Mouse (Mus musculus): ENCODE data around the gene Prss50.

Gene Prss50

GRCm38 (mm10) chr9:110874660-110875191 is 17.0 kb downstream of the Prss50 start:
- no peak for DNase-seq (ENCODE audit: low spot score)

- no peak for DNase-seq (ENCODE audit: low spot score)
Measured at GRCm38 (mm10) chr9:110875288-110875695, 17.5 kb downstream of the Prss50 start.

- DNase-seq (ENCODE audit: low spot score) = no peak
Measured at GRCm38 (mm10) chr9:110877353-110877752, 19.6 kb downstream of the Prss50 start.

- DNase-seq (ENCODE audit: low spot score) = no peak
Measured at GRCm38 (mm10) chr9:110877888-110878287, 20.1 kb downstream of the Prss50 start.

- DNase-seq (ENCODE audit: low spot score) = no peak
Measured at GRCm38 (mm10) chr9:110879191-110879920, 21.6 kb downstream of the Prss50 start, which contains the start of gene Als2cl. Als2cl (plus strand) TSS chr9:110879870.

- DNase-seq (ENCODE audit: low spot score) = peak; percentile 44
Measured at GRCm38 (mm10) chr9:110879998-110880561, 22.3 kb downstream of the Prss50 start, which contains the start of gene Tmie. Tmie (minus strand) TSS chr9:110880113.

- DNase-seq (ENCODE audit: low spot score) = no peak
Measured at GRCm38 (mm10) chr9:110880772-110881171, 23.0 kb downstream of the Prss50 start.

GRCm38 (mm10) chr9:110881953-110882352 is 24.2 kb downstream of the Prss50 start:
- DNase-seq (ENCODE audit: low spot score) = no peak

GRCm38 (mm10) chr9:110887388-110888303 is 29.9 kb downstream of the Prss50 start:
- peak; percentile 39 for DNase-seq (ENCODE audit: low spot score)

- no peak for DNase-seq (ENCODE audit: low spot score)
Measured at GRCm38 (mm10) chr9:110888935-110889334, 31.2 kb downstream of the Prss50 start.

- no peak for DNase-seq (ENCODE audit: low spot score)
Measured at GRCm38 (mm10) chr9:110890026-110890783, 32.4 kb downstream of the Prss50 start.

- DNase-seq (ENCODE audit: low spot score) = no peak
Measured at GRCm38 (mm10) chr9:110891077-110891828, 33.5 kb downstream of the Prss50 start.

- DNase-seq (ENCODE audit: low spot score) = no peak
Measured at GRCm38 (mm10) chr9:110892552-110892951, 34.8 kb downstream of the Prss50 start.

- DNase-seq (ENCODE audit: low spot score) = no peak
Measured at GRCm38 (mm10) chr9:110893429-110893828, 35.7 kb downstream of the Prss50 start.

- DNase-seq (ENCODE audit: low spot score) = no peak
Measured at GRCm38 (mm10) chr9:110895507-110895906, 37.7 kb downstream of the Prss50 start.

GRCm38 (mm10) chr9:110895994-110896393 is 38.2 kb downstream of the Prss50 start:
- no peak for DNase-seq (ENCODE audit: low spot score)

- no peak for DNase-seq (ENCODE audit: low spot score)
Measured at GRCm38 (mm10) chr9:110896595-110896994, 38.8 kb downstream of the Prss50 start.

GRCm38 (mm10) chr9:110899451-110900008 is 41.8 kb downstream of the Prss50 start:
- no peak for DNase-seq (ENCODE audit: low spot score)

- no peak for DNase-seq (ENCODE audit: low spot score)
Measured at GRCm38 (mm10) chr9:110901204-110901603, 43.4 kb downstream of the Prss50 start.

- peak; percentile 60 for DNase-seq (ENCODE audit: low spot score)
Measured at GRCm38 (mm10) chr9:110902271-110902670, 44.5 kb downstream of the Prss50 start.

Measured in MN1 (cell line).